Mouse (Mus musculus): Measurements from ENCODE around the gene Adssl1.
A peak's percentile ranks its signal among the peaks of the same experiment; 100 is the strongest.

Adssl1 gene

GRCm38 (mm10) chr12:112593951-112594915 lies 25.6 kb upstream of the Adssl1 start:
- no peak for DNase-seq

DNA sequence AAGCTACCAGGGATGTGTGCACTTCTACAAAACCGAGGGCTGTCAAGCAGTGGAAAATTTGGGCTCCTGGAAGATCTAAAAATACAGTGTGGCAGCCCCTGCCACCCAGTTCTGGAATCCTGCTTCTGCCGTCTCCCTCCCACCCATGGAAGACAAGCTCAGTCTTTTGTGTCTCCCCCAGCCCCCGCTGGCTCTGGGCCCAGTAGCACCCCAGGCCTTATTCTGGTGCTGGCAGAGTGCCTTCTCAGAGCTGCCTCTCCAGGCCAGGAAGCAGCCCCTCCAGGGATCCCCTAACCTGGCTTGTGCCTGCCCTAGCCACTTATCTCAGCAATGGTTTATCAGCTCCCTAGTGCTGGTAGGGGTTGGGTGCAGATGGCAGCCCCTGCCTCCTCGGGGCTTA lies 24.9 kb upstream of the Adssl1 start:
- DNase-seq: no peak

GRCm38 (mm10) chr12:112595626-112596025 lies 24.2 kb upstream of the Adssl1 start:
- DNase-seq: no peak

DNA sequence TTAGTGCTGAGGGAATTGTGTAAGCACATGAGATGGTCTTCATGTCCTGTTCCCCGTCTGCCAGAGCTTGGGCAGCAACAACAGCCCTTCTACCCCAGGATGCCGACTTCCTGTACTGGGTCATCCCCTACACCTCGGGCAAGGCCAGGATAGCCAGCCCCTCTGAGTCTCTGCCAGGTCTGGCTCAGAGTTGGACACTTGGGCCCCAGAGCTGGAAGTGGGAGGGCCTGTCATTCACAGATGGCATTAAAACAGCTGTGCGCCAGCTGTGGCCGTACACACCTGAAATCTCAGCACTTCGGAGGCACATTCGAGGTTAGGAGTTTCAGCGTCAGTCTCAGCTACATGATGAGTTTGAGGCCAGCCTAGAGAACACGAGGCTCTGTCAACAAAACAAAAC lies 23.4 kb upstream of the Adssl1 start:
- DNase-seq: no peak

- DNase-seq: no peak
Measured at GRCm38 (mm10) chr12:112596891-112597500, 22.8 kb upstream of the Adssl1 start.

- DNase-seq: no peak
Measured at GRCm38 (mm10) chr12:112597618-112598017, 22.2 kb upstream of the Adssl1 start.

DNA sequence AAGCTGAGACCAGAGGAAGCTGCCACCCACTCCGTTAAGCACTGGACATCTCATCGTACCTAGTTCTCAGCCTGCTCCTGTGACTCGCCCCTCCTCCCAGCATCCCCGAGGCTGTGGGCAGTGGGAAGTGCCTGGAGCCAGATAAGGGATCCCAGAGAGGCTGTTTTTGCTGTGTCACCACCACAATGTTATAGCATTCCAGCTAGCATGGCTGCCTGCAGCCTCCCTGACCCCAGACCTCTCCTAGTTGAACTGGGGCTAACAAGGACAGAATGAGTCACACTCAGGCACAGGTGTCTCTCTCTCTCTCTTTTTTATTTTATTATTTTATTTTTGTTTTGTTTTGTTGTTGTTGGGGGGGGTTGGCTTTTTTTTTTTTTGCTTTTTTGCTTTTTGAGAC lies 20.6 kb upstream of the Adssl1 start:
- no peak for DNase-seq

DNA sequence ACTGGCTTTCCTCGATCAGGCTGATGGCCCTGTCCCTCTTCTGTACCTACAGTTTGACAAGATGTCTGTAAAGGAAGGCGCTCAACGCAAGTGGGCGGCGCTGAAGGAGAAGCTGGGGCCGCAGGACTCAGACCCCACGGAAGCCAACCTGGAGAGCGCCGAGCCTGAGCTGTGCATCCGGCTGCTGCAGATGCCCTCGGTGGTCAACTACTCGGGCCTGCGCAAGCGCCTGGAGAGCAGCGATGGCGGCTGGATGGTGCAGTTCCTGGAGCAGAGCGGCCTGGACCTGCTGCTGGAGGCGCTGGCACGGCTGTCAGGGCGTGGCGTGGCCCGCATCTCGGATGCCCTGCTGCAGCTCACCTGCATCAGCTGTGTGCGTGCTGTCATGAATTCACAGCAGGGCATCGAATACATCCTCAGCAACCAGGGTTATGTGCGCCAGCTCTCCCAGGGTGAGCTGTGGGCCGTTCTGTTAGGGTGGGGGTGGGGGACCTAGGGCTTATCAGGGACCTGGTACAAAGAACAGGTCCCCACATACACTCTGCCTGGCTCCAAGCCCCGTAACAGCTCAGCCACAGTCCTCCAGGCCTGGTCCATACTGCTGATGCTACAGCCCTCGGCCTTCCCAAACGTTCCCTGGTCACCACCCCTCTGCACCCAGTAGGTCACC lies 19.8 kb upstream of the Adssl1 start:
- no peak for DNase-seq

GRCm38 (mm10) chr12:112604022-112604421 lies 15.8 kb upstream of the Adssl1 start:
- DNase-seq: no peak

DNA sequence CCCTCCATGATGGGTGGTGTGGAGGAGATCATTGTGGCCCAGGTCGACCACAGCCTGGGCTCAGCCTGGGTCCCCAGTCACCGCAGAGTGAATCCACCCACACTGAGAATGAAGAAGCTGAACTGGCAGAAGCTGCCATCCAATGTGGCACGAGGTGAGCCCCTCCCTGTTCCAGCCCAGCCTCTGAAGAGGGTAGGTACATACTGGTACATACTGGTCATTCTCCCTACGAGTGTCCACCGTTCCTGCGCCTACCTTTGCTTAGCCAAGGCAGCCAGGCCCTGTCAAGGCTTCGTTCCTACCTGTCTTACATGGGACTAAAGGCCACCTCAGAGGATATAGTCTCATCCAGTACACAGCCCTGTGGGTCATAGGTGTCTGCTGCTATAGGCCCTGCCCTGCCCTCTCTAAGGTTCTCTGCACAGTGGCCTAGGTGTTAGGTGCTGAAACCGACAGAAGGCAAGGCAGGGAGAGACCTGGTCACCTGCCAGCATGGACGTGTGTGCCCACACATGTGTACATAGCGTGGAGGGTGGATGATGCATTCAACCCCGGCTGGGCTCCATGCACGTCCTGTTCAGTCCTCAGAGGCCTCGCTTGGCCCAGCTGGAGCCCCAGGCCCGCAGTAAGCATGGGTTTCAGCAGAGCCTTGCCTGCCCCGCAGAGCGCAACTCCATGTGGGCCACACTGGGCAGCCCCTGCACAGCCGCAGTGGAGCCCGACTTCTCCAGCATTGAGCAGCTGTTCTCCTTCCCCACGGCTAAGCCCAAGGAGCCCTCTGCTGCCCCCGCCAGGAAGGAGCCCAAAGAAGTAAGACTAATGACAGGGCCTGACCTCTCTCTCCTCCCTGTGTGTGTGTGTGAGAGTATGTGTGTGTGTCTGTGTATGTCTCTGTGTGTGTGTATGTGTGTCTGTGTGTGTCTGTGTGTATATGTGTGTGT lies 14.9 kb upstream of the Adssl1 start:
- DNase-seq: no peak

DNA sequence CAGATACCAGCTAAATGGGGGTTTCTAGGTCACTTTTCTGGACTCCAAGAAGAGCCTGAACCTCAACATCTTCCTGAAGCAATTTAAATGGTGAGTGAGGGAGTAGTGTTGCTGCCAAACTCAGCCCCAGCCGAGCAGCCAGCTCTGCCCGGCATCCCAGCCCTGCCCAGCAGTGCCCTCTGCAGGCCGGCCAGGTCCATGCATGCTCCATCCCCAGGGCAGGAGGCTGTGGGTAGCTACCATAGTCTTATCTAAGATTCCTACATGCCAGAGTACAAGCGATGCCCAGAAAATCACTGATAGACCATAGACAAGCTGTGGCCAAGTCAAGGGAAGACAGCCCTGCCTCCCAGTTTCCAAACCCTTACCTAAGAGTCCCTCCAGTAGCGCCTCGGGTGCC lies 14.1 kb upstream of the Adssl1 start:
- peak; percentile 69 for DNase-seq

- no peak for DNase-seq
Measured at GRCm38 (mm10) chr12:112606998-112607397, 12.8 kb upstream of the Adssl1 start.

- DNase-seq: no peak
Measured at GRCm38 (mm10) chr12:112609031-112609430, 10.8 kb upstream of the Adssl1 start.

- no peak for DNase-seq
Measured at GRCm38 (mm10) chr12:112616668-112617067, 3.2 kb upstream of the Adssl1 start.

GRCm38 (mm10) chr12:112617184-112617583 lies 2.7 kb upstream of the Adssl1 start:
- DNase-seq: no peak

- DNase-seq: peak; percentile 72
Measured at GRCm38 (mm10) chr12:112617898-112618380, 1.9 kb upstream of the Adssl1 start.

GRCm38 (mm10) chr12:112618981-112619685 lies 712 bp upstream of the Adssl1 start:
- DNase-seq: peak; percentile 42

- no peak for DNase-seq
Measured at GRCm38 (mm10) chr12:112620354-112621061, 663 bp downstream of the Adssl1 start.

DNA sequence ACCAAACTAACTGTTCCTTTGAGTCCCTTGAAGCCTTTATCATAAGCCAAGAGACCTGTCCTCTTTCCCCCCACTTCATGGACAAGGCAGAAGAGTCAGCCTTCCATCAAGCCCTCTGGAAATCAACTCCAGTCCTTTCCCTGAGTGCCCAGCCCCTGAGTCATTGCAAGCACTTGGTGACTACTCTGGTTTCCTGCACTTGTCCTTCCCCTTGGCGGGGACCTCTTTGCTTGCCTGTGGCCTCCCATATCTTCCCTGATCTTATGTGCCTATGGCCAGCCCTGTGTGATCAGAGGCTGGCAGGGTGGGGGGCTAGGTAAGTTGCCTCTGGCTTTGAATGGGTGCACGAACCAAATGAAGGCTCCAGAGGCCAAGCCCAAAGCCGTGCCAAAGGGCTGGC lies 2.1 kb downstream of the Adssl1 start:
- no peak for DNase-seq

DNA sequence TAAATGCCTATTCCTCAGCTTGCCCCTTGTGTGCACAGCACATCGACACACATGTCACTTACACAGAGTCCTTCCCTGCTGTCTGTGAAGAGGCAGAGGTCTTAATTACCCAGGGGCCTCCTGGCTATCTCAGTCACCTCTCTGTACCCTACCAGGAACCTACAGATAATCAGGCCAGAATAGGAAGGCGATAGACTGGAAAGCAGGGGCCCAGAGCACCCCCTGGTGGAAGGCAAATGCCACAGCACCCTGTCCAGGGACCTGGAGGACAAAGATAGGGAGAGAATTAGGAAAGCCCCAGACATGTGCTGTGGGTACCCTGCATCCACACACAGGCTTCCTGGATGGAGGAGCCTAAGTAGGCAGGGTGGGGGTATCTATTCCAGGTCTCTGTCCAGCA lies 3.9 kb downstream of the Adssl1 start:
- peak; percentile 57 for DNase-seq

DNA sequence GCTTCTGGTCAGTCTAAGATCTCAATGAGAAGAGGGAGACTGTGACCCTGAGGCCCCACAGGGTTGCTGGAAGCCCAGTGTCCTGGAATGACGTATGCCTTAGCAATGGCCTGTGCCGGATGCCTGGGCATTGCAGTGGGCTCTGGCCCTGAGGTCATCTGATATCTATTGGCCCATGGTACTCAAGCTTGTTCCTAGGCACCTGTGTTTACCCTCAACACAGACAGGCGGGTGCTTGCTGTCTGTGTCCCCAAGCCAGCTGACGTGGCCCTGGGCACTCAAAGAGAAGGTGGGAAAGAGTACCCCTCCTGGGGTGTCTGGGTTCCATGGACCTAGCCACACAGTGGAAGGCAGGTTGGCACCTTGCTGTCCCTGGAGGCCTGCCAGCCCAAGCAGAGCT lies 5.9 kb downstream of the Adssl1 start:
- no peak for DNase-seq
